Mouse (Mus musculus) hindbrain, embryonic 12.5 days (tissue): ENCODE results near the gene Bcl2l13. TPM values are rescaled to one million over a fixed set of nuclear protein-coding genes. Genes with fewer than 3 reads are reported as not detected.
"Not testable (repeated sequence)": the region's sequence is repeated elsewhere in the genome, so short reads cannot be mapped to it uniquely, and the experiment has no call there.

Experiments
- ATAC-seq: fragments of 200-750 bp; cut with Nextera tagmentation; 2 replicates; pipeline ENCODE4 v1.8.0; 2017; ENCODE audit warnings: moderate TSS enrichment; ENCODE audit not compliant: low FRiP score
- H3K27ac ChIP-seq: fragments of 300-500 bp; sonication (generic); 2 replicates; pipeline ENCODE4 v1.5.1; 2016; ENCODE audit warnings: mild to moderate bottlenecking
- H3K27me3 ChIP-seq: fragments of 300-500 bp; sonication (generic); 2 replicates; pipeline ENCODE4 v1.6.1; 2016; ENCODE audit warnings: mild to moderate bottlenecking
- H3K36me3 ChIP-seq: fragments of 300-500 bp; sonication (generic); 2 replicates; pipeline ENCODE4 v1.6.1; 2016; ENCODE audit warnings: mild to moderate bottlenecking
- H3K4me1 ChIP-seq: fragments of 300-500 bp; sonication (generic); 2 replicates; pipeline ENCODE4 v1.6.1; 2016
- H3K4me2 ChIP-seq: fragments of 300-500 bp; sonication (generic); replicated peaks from 2 replicates; pipeline ENCODE4 v1.6.1; 2016; ENCODE audit warnings: mild to moderate bottlenecking
- H3K4me3 ChIP-seq: fragments of 300-500 bp; sonication (generic); 2 replicates; pipeline ENCODE4 v1.5.1; 2016; ENCODE audit warnings: mild to moderate bottlenecking
- H3K9ac ChIP-seq: fragments of 300-500 bp; sonication (generic); 2 replicates; pipeline ENCODE4 v1.6.1; 2016; ENCODE audit warnings: mild to moderate bottlenecking, moderate library complexity
- H3K9me3 ChIP-seq: fragments of 300-500 bp; sonication (generic); replicated peaks from 2 replicates; pipeline ENCODE4 v1.6.1; 2016; ENCODE audit warnings: mild to moderate bottlenecking
- WGBS: fragments of 180-500 bp; shearing (Covaris S2); methylation state at CpG from one replicate; pipeline ENCODE4 v1.1.7; 2016; 5-methylcytosine and 5-hydroxymethylcytosine counted together
- polyA plus RNA-seq: library from polyadenylated mRNA; unstranded; fragments of >200 nt; fragmentation: Nextera tagmentation; extraction: Ambion mirVana; gene quantifications from 2 replicates; pipeline ENCODE4 v1.2.1, GENCODE M21; 2016

The Bcl2l13 gene
- polyA plus RNA-seq, 1 experiment from 2014 or later, result 38.2 TPM

GRCm38 (mm10) chr6:120907876-120908597 lies 72.0 kb downstream of the Bcl2l13 start:
- H3K4me2 ChIP-seq, ATAC-seq, H3K9me3 ChIP-seq, H3K27me3 ChIP-seq, H3K9ac ChIP-seq, H3K4me3 ChIP-seq, H3K27ac ChIP-seq, H3K4me1 ChIP-seq, H3K36me3 ChIP-seq: not testable (repeated sequence)
- 90% methylated on average over 10 of the region's 10 CpGs for WGBS

DNA sequence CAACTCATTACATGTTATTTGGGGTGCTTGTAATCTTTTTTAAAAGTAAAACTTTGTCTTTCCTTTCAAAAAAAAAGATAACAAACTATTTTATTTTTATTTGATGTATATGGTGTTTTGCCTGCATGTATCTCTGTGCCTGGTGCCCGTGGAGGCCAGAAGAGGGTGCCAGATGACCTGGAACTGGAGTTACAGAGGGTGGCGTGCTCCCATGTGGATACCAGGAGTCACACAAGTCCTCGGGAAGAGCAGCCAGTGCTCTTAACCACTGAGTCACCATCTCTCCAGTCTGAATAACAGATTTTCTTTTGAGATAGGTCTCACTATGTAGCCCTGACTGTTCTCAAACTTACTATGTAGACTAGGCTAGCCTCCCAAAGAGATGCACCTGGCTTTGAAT lies 73.5 kb downstream of the Bcl2l13 start:
- Histone ChIP-seq H3K4me2 (no peak overlapping the region), H3K27me3 (no peaks in the 10 kb centered on the region), H3K36me3 (no peaks in the 10 kb centered on the region), H3K9me3 (no peaks in the 10 kb centered on the region), H3K27ac (no peak overlapping the region), H3K9ac (no peak overlapping the region), H3K4me3 (no peak overlapping the region), H3K4me1 (no peaks in the 10 kb centered on the region)
- ATAC-seq, result no peak
- WGBS, result 82% methylated on average over 3 of the region's 3 CpGs

- Histone ChIP-seq H3K9ac (no peak overlapping the region), H3K27ac (no peak overlapping the region), H3K4me2 (no peak overlapping the region), H3K27me3 (peaks cover 13% of the 10 kb centered on the region), H3K4me3 (no peak overlapping the region), H3K4me1 (peaks cover 12% of the 10 kb centered on the region; the same call in 1 of the 2 replicates), H3K36me3 (no peaks in the 10 kb centered on the region), H3K9me3 (no peaks in the 10 kb centered on the region)
- 82% methylated on average over 13 of the region's 13 CpGs for WGBS
- no peak for ATAC-seq
Observed at GRCm38 (mm10) chr6:120911213-120912007, 75.4 kb downstream of the Bcl2l13 start.

- Histone ChIP-seq H3K27me3 (peaks cover 13% of the 10 kb centered on the region), H3K9me3 (no peaks in the 10 kb centered on the region), H3K9ac (no peak overlapping the region), H3K36me3 (no peaks in the 10 kb centered on the region), H3K4me2 (no peak overlapping the region), H3K27ac (no peak overlapping the region), H3K4me3 (no peak overlapping the region), H3K4me1 (peaks cover 12% of the 10 kb centered on the region; the same call in 1 of the 2 replicates)
- 81% methylated on average over 2 of the region's 2 CpGs for WGBS
- ATAC-seq, result no peak
Observed at GRCm38 (mm10) chr6:120912931-120913330, 76.9 kb downstream of the Bcl2l13 start.

GRCm38 (mm10) chr6:120913783-120914182 lies 77.8 kb downstream of the Bcl2l13 start:
- Histone ChIP-seq H3K27me3 (peaks cover 13% of the 10 kb centered on the region), H3K4me2 (no peak overlapping the region), H3K36me3 (no peaks in the 10 kb centered on the region), H3K9me3 (no peaks in the 10 kb centered on the region), H3K9ac (no peak overlapping the region), H3K4me1 (peaks cover 12% of the 10 kb centered on the region; the same call in 1 of the 2 replicates), H3K27ac (no peak overlapping the region), H3K4me3 (no peak overlapping the region)
- ATAC-seq, result no peak
- whole genome bisulfite sequencing, result 83% methylated on average over 8 of the region's 8 CpGs

DNA sequence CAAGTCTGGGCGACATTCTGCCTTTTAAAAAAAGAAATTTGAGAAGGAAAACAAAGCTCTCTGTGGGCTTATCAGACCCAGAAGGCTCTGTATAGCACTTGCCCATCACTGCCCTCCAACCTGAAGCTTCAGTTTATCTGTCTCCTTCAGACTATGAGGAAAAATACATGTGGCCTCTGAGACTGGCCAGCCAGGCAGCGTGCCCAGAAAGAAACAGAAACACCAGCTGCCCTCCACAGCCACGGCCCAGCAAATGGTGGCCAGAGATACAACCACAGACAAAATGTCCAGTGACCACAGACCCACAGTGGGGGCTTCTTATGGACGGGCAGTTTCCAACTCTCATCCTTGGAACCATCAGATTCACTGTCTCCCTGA lies 78.5 kb downstream of the Bcl2l13 start:
- Histone ChIP-seq H3K4me3 (no peak overlapping the region), H3K9ac (no peak overlapping the region), H3K27ac (no peak overlapping the region), H3K4me2 (no peak overlapping the region), H3K4me1 (peaks cover 12% of the 10 kb centered on the region; the same call in 1 of the 2 replicates), H3K36me3 (no peaks in the 10 kb centered on the region), H3K9me3 (no peaks in the 10 kb centered on the region), H3K27me3 (peaks cover 13% of the 10 kb centered on the region)
- 87% methylated on average over 4 of the region's 4 CpGs for WGBS
- ATAC-seq, result no peak

DNA sequence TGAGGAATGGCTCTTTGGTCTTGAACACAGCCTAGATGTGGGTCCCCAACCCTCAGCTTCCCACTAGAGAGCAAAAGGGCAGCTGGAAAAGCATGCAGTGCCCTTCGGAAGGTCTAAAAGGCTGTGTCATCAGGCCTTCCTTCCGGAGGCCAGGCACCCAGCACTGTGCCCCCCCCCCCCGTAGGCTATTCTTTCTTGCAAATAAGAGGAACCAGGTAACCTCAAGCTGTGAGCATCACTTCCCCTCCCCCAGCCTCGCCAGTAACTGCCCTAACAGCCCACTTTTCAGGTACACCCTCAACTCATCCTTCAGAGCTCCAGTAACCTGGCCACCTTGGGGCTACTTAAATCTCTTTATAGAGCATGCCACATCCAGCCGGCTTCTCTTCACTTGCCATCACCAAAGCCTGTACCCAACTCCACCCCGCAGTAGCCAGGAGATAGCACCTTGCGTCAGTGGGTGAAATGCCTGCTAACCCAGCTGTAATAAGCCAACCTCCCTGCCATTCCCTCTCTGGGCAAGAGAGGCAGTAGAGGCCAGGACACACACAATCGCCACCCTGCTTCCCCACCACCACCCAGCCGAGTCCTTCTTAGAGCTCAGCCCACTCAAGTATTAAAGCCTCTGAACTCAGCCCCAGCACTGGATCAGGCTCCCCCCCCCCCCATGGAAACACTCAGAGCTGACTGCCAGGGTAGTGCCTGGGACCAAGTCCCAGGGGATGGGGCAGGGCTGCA lies 79.1 kb downstream of the Bcl2l13 start:
- ATAC-seq, result peak; percentile 23; the same call in 1 of the 2 replicates
- Histone ChIP-seq H3K9ac (no peak overlapping the region), H3K27ac (no peak overlapping the region), H3K36me3 (no peaks in the 10 kb centered on the region), H3K4me3 (0 out of 2 replicates have a peak overlapping the region, but pooled peaks have one; percentile 69), H3K27me3 (peaks cover 13% of the 10 kb centered on the region), H3K4me2 (peak overlapping the region; percentile 98; the same call in 1 of the 2 replicates), H3K9me3 (no peaks in the 10 kb centered on the region), H3K4me1 (peaks cover 12% of the 10 kb centered on the region; the same call in 1 of the 2 replicates)
- 56% methylated on average over 9 of the region's 9 CpGs for WGBS

DNA sequence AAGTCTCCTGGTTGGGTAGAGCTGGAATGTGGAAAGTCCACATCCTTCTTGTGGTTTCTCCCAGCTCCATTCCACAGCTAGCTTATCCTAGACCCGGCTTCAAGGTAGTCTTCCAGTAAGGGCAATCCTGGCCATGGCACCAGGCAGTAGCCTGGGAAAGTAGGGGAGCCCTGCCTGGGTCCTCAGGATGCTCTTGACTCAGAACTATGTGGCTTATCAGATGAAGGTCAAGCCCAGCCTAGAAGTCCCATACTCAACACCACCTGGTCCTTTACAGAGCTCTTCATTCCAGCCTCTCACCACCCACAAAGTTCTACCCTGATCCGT lies 79.6 kb downstream of the Bcl2l13 start:
- Histone ChIP-seq H3K4me3 (peak overlapping the region; percentile 69; the same call in 1 of the 2 replicates), H3K4me1 (peaks cover 12% of the 10 kb centered on the region; the same call in 1 of the 2 replicates), H3K4me2 (peak overlapping the region; percentile 98), H3K9me3 (no peaks in the 10 kb centered on the region), H3K9ac (no peak overlapping the region), H3K36me3 (no peaks in the 10 kb centered on the region), H3K27me3 (peaks cover 13% of the 10 kb centered on the region), H3K27ac (no peak overlapping the region)
- 45% methylated on average over 2 of the region's 2 CpGs for WGBS
- no peak for ATAC-seq

- WGBS, result under 1% methylated on average over 61 of the region's 67 CpGs
- ATAC-seq, result peak; percentile 92
Observed at GRCm38 (mm10) chr6:120916074-120916971, 80.3 kb downstream of the Bcl2l13 start, which contains the start of gene Bid. Gene Bid, minus strand, starts transcription at chr6:120916853.

GRCm38 (mm10) chr6:120916972-120917881 lies 81.2 kb downstream of the Bcl2l13 start:
- ATAC-seq, result peak; percentile 70
- H3K9me3 ChIP-seq, H3K27ac ChIP-seq, H3K36me3 ChIP-seq: not testable (repeated sequence)
- peaks cover 13% of the 10 kb centered on the region for H3K27me3 ChIP-seq
- peak overlapping the region; percentile 71 for H3K9ac ChIP-seq
- H3K4me1 ChIP-seq, result peaks cover 12% of the 10 kb centered on the region; the same call in 1 of the 2 replicates
- H3K4me3 ChIP-seq, result peak overlapping the region; percentile 69
- 29% methylated on average over 11 of the region's 14 CpGs for WGBS
- H3K4me2 ChIP-seq, result peak overlapping the region; percentile 98

More at GRCm38 (mm10) chr6:120916074-120916971, 80.3 kb downstream of the Bcl2l13 start, which contains the start of gene Bid:
- Histone ChIP-seq H3K9me3 (no peaks in the 10 kb centered on the region; the same call in 1 of the 2 replicates), H3K36me3 (no peaks in the 10 kb centered on the region), H3K4me3 (peak within 1 kb of the TSS; percentile 69), H3K4me1 (peaks cover 12% of the 10 kb centered on the region; the same call in 1 of the 2 replicates), H3K4me2 (peak within 1 kb of the TSS; percentile 98), H3K27me3 (peaks cover 13% of the 10 kb centered on the region), H3K9ac (peak within 1 kb of the TSS; percentile 71), H3K27ac (no peak within 1 kb of the TSS)
